Mouse (Mus musculus) gastrocnemius, postnatal 10 days (tissue): ENCODE measurements around the gene Scgb1b15. TPM values are rescaled to one million over a fixed set of nuclear protein-coding genes. Genes with fewer than 3 reads are reported as not detected.
"Not testable (repeated sequence)": the region's sequence is repeated elsewhere in the genome, so short reads cannot be mapped to it uniquely, and the experiment has no call there.

Source experiments
- DNase-seq: peaks from one replicate; pipeline ENCODE4 v3.0.0; 2021; ENCODE audit warnings: mixed read lengths
- long read RNA-seq, 2 experiments: library from polyadenylated mRNA; stranded (forward); transcript quantifications; one replicate each; pipeline ENCODE4 v2.0.0; 2021
- total RNA-seq, 2 experiments: library from RNA; stranded (reverse); gene quantifications; 2 replicates each; pipeline ENCODE4 v1.2.3; 2021

Scgb1b15 gene
- total RNA-seq = not detected
- long read RNA-seq, experiment 1 = 0 reads
- long read RNA-seq, experiment 2 = 0 reads

GRCm38 (mm10) chr7:32836254-32836653 lies at the start of gene Scgb1b15:
Scgb1b15 (plus strand) TSS chr7:32836554.
- DNase-seq = not testable (repeated sequence)

GRCm38 (mm10) chr7:32829562-32829961 lies 6.8 kb upstream of the Scgb1b15 start, which contains the start of gene Scgb2b15:
Scgb2b15 (minus strand) TSS chr7:32829662.
- not testable (repeated sequence) for DNase-seq

Other genes starting within 250 kb of the Scgb1b15 start
- not detected for gene Scgb2b15, start 6.9 kb upstream of the Scgb1b15 start, total RNA-seq
- not detected for gene Scgb2b17, start 220.0 kb downstream of the Scgb1b15 start, total RNA-seq
- not detected for gene Scgb1b17, start 226.9 kb downstream of the Scgb1b15 start, total RNA-seq